29 mouse cellular contexts compared by ENCODE assay signal in the genomic region with DNA sequence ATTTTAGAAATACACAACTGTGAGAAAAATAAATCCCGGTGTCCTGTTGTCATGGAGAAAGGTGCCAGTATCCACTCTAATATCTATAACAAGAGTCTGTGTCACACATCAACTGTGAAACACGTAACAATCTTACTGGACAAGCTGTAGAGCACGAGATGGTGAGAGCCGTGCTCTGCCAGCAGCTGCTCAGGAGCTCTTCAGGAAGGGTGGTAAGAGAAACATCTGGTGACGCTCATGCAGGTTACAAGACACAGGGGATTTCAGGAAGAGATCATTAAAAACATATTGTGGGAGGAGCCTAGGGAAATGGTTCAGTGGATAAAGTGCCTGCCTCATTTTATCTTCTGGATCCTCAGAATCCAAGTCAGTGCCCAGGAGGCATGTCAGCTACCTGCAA.
"Had no signal": no experiment of that assay in that cellular context is flagged by ENCODE, and none has a peak within 500 bp of the region (broad histone marks: within the 10 kb centered on the region; RNA-seq: fewer than 3 reads in every experiment).

No protein-coding gene starts in this region.

- ATAC-seq: liver, embryonic 12.5 days; liver, postnatal 0 days; lung, postnatal 0 days; midbrain, embryonic 13.5 days; midbrain, embryonic 16.5 days had no signal

- DNase-seq: left cerebral cortex, postnatal 4 days; liver; liver, embryonic 13.5 days; liver, postnatal 0 days; lung, adult 18-20 months; lung, adult 2 months; lung, postnatal 10 days; lung, postnatal 14 days; lung, postnatal 36 days; midbrain, embryonic 14.5 days had no signal

- H3K4me2 ChIP-seq: limb, embryonic 12.5 days; limb, embryonic 13.5 days; limb, embryonic 15.5 days; liver, embryonic 11.5 days; liver, embryonic 12.5 days; liver, embryonic 13.5 days; liver, embryonic 15.5 days; lung, embryonic 15.5 days; midbrain, embryonic 12.5 days; midbrain, embryonic 13.5 days; neural tube, embryonic 12.5 days had no signal

- H3K27me3 ChIP-seq: limb, embryonic 12.5 days; limb, embryonic 13.5 days; limb, embryonic 15.5 days; liver, embryonic 12.5 days; liver, embryonic 13.5 days; liver, embryonic 15.5 days; lung, embryonic 15.5 days; megakaryocyte, embryonic 14.5 days; midbrain, embryonic 12.5 days; midbrain, embryonic 13.5 days; neural tube, embryonic 12.5 days had no signal

- H3K36me3 ChIP-seq: limb, embryonic 10.5 days; limb, embryonic 12.5 days; limb, embryonic 13.5 days; limb, embryonic 15.5 days; liver, embryonic 12.5 days; liver, embryonic 13.5 days; liver, embryonic 15.5 days; lung, embryonic 15.5 days; midbrain, embryonic 10.5 days; midbrain, embryonic 12.5 days; midbrain, embryonic 13.5 days; neural tube, embryonic 12.5 days had no signal

- H3K4me3 ChIP-seq: left cerebral cortex, adult 2 months; limb, embryonic 10.5 days; limb, embryonic 12.5 days; limb, embryonic 13.5 days; limb, embryonic 15.5 days; liver, embryonic 12.5 days; liver, embryonic 13.5 days; liver, embryonic 15.5 days; lung, embryonic 15.5 days; megakaryocyte, embryonic 14.5 days; midbrain, embryonic 10.5 days; midbrain, embryonic 12.5 days; midbrain, embryonic 13.5 days; myocyte; neural tube, embryonic 12.5 days had no signal

- H3K4me1 ChIP-seq: limb, embryonic 10.5 days; liver, embryonic 12.5 days; liver, embryonic 13.5 days; liver, embryonic 15.5 days; megakaryocyte, embryonic 14.5 days; midbrain, embryonic 10.5 days; midbrain, embryonic 12.5 days; midbrain, embryonic 13.5 days; neural tube, embryonic 12.5 days had no signal

- H3K9ac ChIP-seq: limb, embryonic 12.5 days; limb, embryonic 13.5 days; limb, embryonic 15.5 days; liver, embryonic 12.5 days; liver, embryonic 13.5 days; liver, embryonic 14.5 days; liver, embryonic 15.5 days; liver, postnatal 0 days; lung, embryonic 15.5 days; midbrain, embryonic 12.5 days; midbrain, embryonic 13.5 days; neural tube, embryonic 12.5 days had no signal

- H3K9me3 ChIP-seq: limb, embryonic 10.5 days; limb, embryonic 12.5 days; limb, embryonic 15.5 days; liver, embryonic 12.5 days; liver, embryonic 13.5 days; liver, embryonic 15.5 days; lung, embryonic 15.5 days; megakaryocyte, embryonic 14.5 days; midbrain, embryonic 10.5 days; midbrain, embryonic 12.5 days; midbrain, embryonic 13.5 days had no signal

- H3K27ac ChIP-seq: left cerebral cortex, adult 2 months; limb, embryonic 10.5 days; limb, embryonic 12.5 days; limb, embryonic 13.5 days; limb, embryonic 15.5 days; liver, embryonic 12.5 days; liver, embryonic 13.5 days; liver, embryonic 14.5 days; liver, embryonic 15.5 days; macrophage; midbrain, embryonic 10.5 days; midbrain, embryonic 12.5 days; midbrain, embryonic 13.5 days; neural tube, embryonic 12.5 days had no signal
